Mouse (Mus musculus) lung, adult 10 weeks (tissue): ENCODE measurements around the gene Olfr239. TPM values are rescaled to one million over a fixed set of nuclear protein-coding genes. Genes with fewer than 3 reads are reported as not detected.

Experiments used
- polyA plus RNA-seq: library from polyadenylated mRNA; stranded (reverse); fragments of 350-450 nt; fragmentation: Illumina TruSeq; extraction: RNeasy Lipid Tissue Mini Kit (QIAGEN cat#74804); gene quantifications from one replicate; pipeline ENCODE4 v1.2.3, GENCODE M21; 2014; ENCODE audit warnings: low read depth, low replicate concordance; ENCODE audit not compliant: insufficient read depth

Gene Olfr239
- polyA plus RNA-seq: not detected

GRCm38 (mm10) chr17:33191002-33191401 lies at the start of gene Olfr239:
Olfr239 (plus strand) TSS chr17:33191302.

GRCm38 (mm10) chr17:33168147-33168546 lies 23.0 kb upstream of the Olfr239 start, which contains the start of gene Olfr55:
Olfr55 (plus strand) TSS chr17:33168447.

GRCm38 (mm10) chr17:33221590-33221989 lies 30.5 kb downstream of the Olfr239 start, which contains the start of gene Olfr1564:
Olfr1564 (minus strand) TSS chr17:33221690.

Other genes with a start within 250 kb of the Olfr239 start
- 21.3 TPM for gene Cyp4f13, start 243.9 kb upstream of the Olfr239 start, polyA plus RNA-seq
- gene Zfp472, start 225.5 kb upstream of the Olfr239 start, polyA plus RNA-seq: 6.2 TPM
- 7.3 TPM for gene Zfp952, start 198.2 kb upstream of the Olfr239 start, polyA plus RNA-seq
- gene Zfp763, start 157.9 kb upstream of the Olfr239 start, polyA plus RNA-seq: 4.0 TPM
- not detected for gene 4921501E09Rik, start 123.2 kb upstream of the Olfr239 start, polyA plus RNA-seq
- gene Zfp563, start 102.0 kb upstream of the Olfr239 start, polyA plus RNA-seq: 3.2 TPM
- not detected for gene Morc2b, start 51.6 kb upstream of the Olfr239 start, polyA plus RNA-seq
- gene Olfr55, start 22.9 kb upstream of the Olfr239 start, polyA plus RNA-seq: not detected
- gene Olfr1564, start 30.4 kb downstream of the Olfr239 start, polyA plus RNA-seq: 0.08 TPM
- 4.4 TPM for gene Zfp955a, start 63.8 kb downstream of the Olfr239 start, polyA plus RNA-seq
- gene Olfr63, start 73.4 kb downstream of the Olfr239 start, polyA plus RNA-seq: not detected
- 2.7 TPM for gene Zfp955b, start 98.2 kb downstream of the Olfr239 start, polyA plus RNA-seq
- gene Zfp81, start 167.6 kb downstream of the Olfr239 start, polyA plus RNA-seq: 2.8 TPM
- 4.5 TPM for gene Zfp101, start 203.3 kb downstream of the Olfr239 start, polyA plus RNA-seq
- not detected for gene Actl9, start 241.6 kb downstream of the Olfr239 start, polyA plus RNA-seq